24 mouse cellular contexts compared by ENCODE assay signal in genomic region chr1:55946786-55947549, GRCm38 (mm10).
A peak's percentile ranks its signal among the peaks of the same experiment; 100 is the strongest.
DNase-seq lines count a peak whose midpoint lies in the region; ATAC-seq lines count a peak whose summit lies in the region.
"Had no signal": no experiment of that assay in that cellular context is flagged by ENCODE, and none has a peak within 500 bp of the region (broad histone marks: within the 10 kb centered on the region; RNA-seq: fewer than 3 reads in every experiment).

No protein-coding gene starts in this region.

- no peaks in the 10 kb centered on the region for H3K36me3 ChIP-seq in liver, embryonic 11.5 days (ENCODE audit: control insufficient read depth, insufficient read depth, low read length)
- H3K36me3 ChIP-seq in liver, embryonic 12.5 days: no peaks in the 10 kb centered on the region
- H3K36me3 ChIP-seq in liver, embryonic 16.5 days (ENCODE audit: control insufficient read depth, insufficient read depth): no peaks in the 10 kb centered on the region
- H3K36me3 ChIP-seq: embryonic facial prominence, embryonic 13.5 days; forebrain, embryonic 12.5 days; G1E; heart, embryonic 13.5 days; hindbrain, embryonic 12.5 days had no signal

- H3K27ac ChIP-seq in liver, embryonic 11.5 days (ENCODE audit: low read depth, low read length): no peak overlapping the region
- H3K27ac ChIP-seq in liver, embryonic 12.5 days: peak overlapping the region; percentile 64; the same call in 1 of the 2 replicates
- H3K27ac ChIP-seq in liver, embryonic 16.5 days (ENCODE audit: low read length): no peak overlapping the region
- H3K27ac ChIP-seq: embryonic facial prominence, embryonic 13.5 days; forebrain, embryonic 12.5 days; gastrocnemius, adult 2 months; heart, embryonic 13.5 days; hindbrain, embryonic 12.5 days had no signal

- intact Hi-C loops in heart, postnatal 25 days (cut with DNase I): no loop called here

- ATAC-seq in liver, embryonic 11.5 days (replicated peaks; ENCODE audit: low FRiP score): peak; percentile 98
- ATAC-seq in liver, embryonic 12.5 days: peak; percentile 99
- peak; percentile 98 for ATAC-seq in liver, embryonic 16.5 days (ENCODE audit: low read depth)
- ATAC-seq: CD4-positive, CD25-positive, alpha-beta regulatory T cell, adult 4 months; forebrain, embryonic 16.5 days; hindbrain, embryonic 16.5 days had no signal

- no peaks in the 10 kb centered on the region for H3K9me3 ChIP-seq in liver, embryonic 11.5 days (ENCODE audit: control insufficient read depth, low read length)
- H3K9me3 ChIP-seq in liver, embryonic 12.5 days (replicated peaks): no peaks in the 10 kb centered on the region
- H3K9me3 ChIP-seq in liver, embryonic 16.5 days (replicated peaks; ENCODE audit: control insufficient read depth, low read length): no peaks in the 10 kb centered on the region
- H3K9me3 ChIP-seq: embryonic facial prominence, embryonic 13.5 days; forebrain, embryonic 12.5 days; heart, embryonic 13.5 days; hindbrain, embryonic 12.5 days had no signal

- WGBS in liver, embryonic 11.5 days: 52% methylated on average over 3 of the region's 3 CpGs
- 30% methylated on average over 3 of the region's 3 CpGs for WGBS in liver, embryonic 12.5 days (ENCODE audit: insufficient replicate concordance)
- WGBS in liver, embryonic 16.5 days (ENCODE audit: insufficient replicate concordance): 19% methylated on average over 3 of the region's 3 CpGs

- no peaks in the 10 kb centered on the region for H3K4me1 ChIP-seq in liver, embryonic 11.5 days (replicated peaks; ENCODE audit: control insufficient read depth, insufficient read depth, low read length)
- H3K4me1 ChIP-seq in liver, embryonic 12.5 days: peaks cover 20% of the 10 kb centered on the region
- H3K4me1 ChIP-seq in liver, embryonic 16.5 days (ENCODE audit: control insufficient read depth, low read depth, low read length): peaks cover 5% of the 10 kb centered on the region
- H3K4me1 ChIP-seq: embryonic facial prominence, embryonic 13.5 days; forebrain, embryonic 12.5 days; heart, embryonic 13.5 days; hindbrain, embryonic 12.5 days had no signal

- no peak overlapping the region for H3K9ac ChIP-seq in liver, embryonic 11.5 days (ENCODE audit: low read depth, low read length)
- H3K9ac ChIP-seq in liver, embryonic 12.5 days: no peak overlapping the region
- H3K9ac ChIP-seq in liver, embryonic 16.5 days (ENCODE audit: low read depth, low read length): no peak overlapping the region
- H3K9ac ChIP-seq: embryonic facial prominence, embryonic 13.5 days; forebrain, embryonic 12.5 days; heart, embryonic 13.5 days; hindbrain, embryonic 12.5 days had no signal

- DNase-seq in liver, embryonic 11.5 days (ENCODE audit: low spot score): no peak
- no peak for DNase-seq in liver
- DNase-seq in gastrocnemius, postnatal 10 days: no peak
- DNase-seq in heart, postnatal 25 days (ENCODE audit: low spot score): no peak
- DNase-seq in urinary bladder, postnatal 25 days (ENCODE audit: low spot score): no peak
- DNase-seq: adrenal gland, adult 8-10 months; adrenal gland, postnatal 36 days; B cell, adult 2 months; cerebellum, adult 8-10 months; cerebellum, postnatal 14 days; gastrocnemius, adult 2 months; gastrocnemius, postnatal 36 days; heart, adult 11 months; heart, postnatal 4 days had no signal

- H3K4me2 ChIP-seq in liver, embryonic 11.5 days: no peak overlapping the region
- peak overlapping the region; percentile 41 for H3K4me2 ChIP-seq in liver, embryonic 12.5 days
- peak overlapping the region; percentile 34; the same call in 1 of the 2 replicates for H3K4me2 ChIP-seq in liver, embryonic 16.5 days (ENCODE audit: low read depth, low read length)
- H3K4me2 ChIP-seq: embryonic facial prominence, embryonic 13.5 days; forebrain, embryonic 12.5 days; heart, embryonic 13.5 days; hindbrain, embryonic 12.5 days had no signal

- H3K4me3 ChIP-seq in liver, embryonic 11.5 days (ENCODE audit: low read depth, low read length): no peak overlapping the region
- no peak overlapping the region for H3K4me3 ChIP-seq in liver, embryonic 12.5 days
- no peak overlapping the region for H3K4me3 ChIP-seq in liver, embryonic 16.5 days (ENCODE audit: low read depth, low read length)
- H3K4me3 ChIP-seq: embryonic facial prominence, embryonic 13.5 days; forebrain, embryonic 12.5 days; gastrocnemius, adult 2 months; heart, embryonic 13.5 days; hindbrain, embryonic 12.5 days had no signal

- H3K27me3 ChIP-seq in liver, embryonic 11.5 days (replicated peaks; ENCODE audit: control insufficient read depth, insufficient read depth, low read length): no peaks in the 10 kb centered on the region
- H3K27me3 ChIP-seq in liver, embryonic 12.5 days (replicated peaks): no peaks in the 10 kb centered on the region
- H3K27me3 ChIP-seq in liver, embryonic 16.5 days (ENCODE audit: control insufficient read depth, insufficient read depth, low read depth, low read length): no peaks in the 10 kb centered on the region
- H3K27me3 ChIP-seq: embryonic facial prominence, embryonic 13.5 days; forebrain, embryonic 12.5 days; heart, embryonic 13.5 days; hindbrain, embryonic 12.5 days had no signal
